Mouse (Mus musculus) embryonic fibroblast, embryonic 13.5 days (primary cell): ENCODE measurements around the gene Vmn2r117.

ENCODE experiments used
- CTCF ChIP-seq: IDR thresholded peaks from 2 replicates; pipeline ENCODE4 v1.5.1; 2011; ENCODE audit warnings: mild to moderate bottlenecking, control low read depth, low read length, moderate library complexity, borderline replicate concordance; ENCODE audit not compliant: insufficient read depth
- POLR2A ChIP-seq: IDR thresholded peaks from 2 replicates; pipeline ENCODE4 v1.6.1; 2011; ENCODE audit warnings: low read depth, mild to moderate bottlenecking, control low read depth, low read length, moderate library complexity

- TF ChIP-seq POLR2A (no peak), CTCF (no peak)
Measured at GRCm38 (mm10) chr17:23518701-23519423, 39.4 kb upstream of the Vmn2r117 start.
